Mouse (Mus musculus): Measurements from ENCODE around the gene Rapgef4. TPM values are rescaled to one million over a fixed set of nuclear protein-coding genes. Genes with fewer than 3 reads are reported as not detected.

Gene Rapgef4
- polyA plus RNA-seq, 1 experiment: 1.5 TPM

- H3K27ac ChIP-seq (replicated peaks; ENCODE audit: low read depth, low read length): peak overlapping the region; percentile 38
- peaks cover 12% of the 10 kb centered on the region for H3K4me1 ChIP-seq (ENCODE audit: control insufficient read depth, insufficient read depth, insufficient read length, low read length)
- no peak overlapping the region for H3K4me3 ChIP-seq (ENCODE audit: insufficient read depth, low read depth, low read length)
These were observed 113.4 kb downstream of the Rapgef4 start for GRCm38 (mm10) chr2:72094446-72094845.

- peak overlapping the region; percentile 17; the same call in 1 of the 2 replicates for H3K27ac ChIP-seq (replicated peaks; ENCODE audit: low read depth, low read length)
- no peak overlapping the region for H3K4me3 ChIP-seq (ENCODE audit: insufficient read depth, low read depth, low read length)
- H3K4me1 ChIP-seq (ENCODE audit: control insufficient read depth, insufficient read depth, insufficient read length, low read length): peaks cover 12% of the 10 kb centered on the region
These were observed 114.0 kb downstream of the Rapgef4 start for GRCm38 (mm10) chr2:72095002-72095401.

GRCm38 (mm10) chr2:72096345-72096744 lies 115.3 kb downstream of the Rapgef4 start:
- Histone ChIP-seq H3K4me1 (ENCODE audit: control insufficient read depth, insufficient read depth, insufficient read length, low read length) (peaks cover 12% of the 10 kb centered on the region), H3K27ac (replicated peaks; ENCODE audit: low read depth, low read length) (no peak overlapping the region), H3K4me3 (ENCODE audit: insufficient read depth, low read depth, low read length) (no peak overlapping the region)

- Histone ChIP-seq H3K4me3 (ENCODE audit: insufficient read depth, low read depth, low read length) (no peak overlapping the region), H3K27ac (replicated peaks; ENCODE audit: low read depth, low read length) (no peak overlapping the region), H3K4me1 (ENCODE audit: control insufficient read depth, insufficient read depth, insufficient read length, low read length) (peaks cover 14% of the 10 kb centered on the region)
These were observed 117.3 kb downstream of the Rapgef4 start for GRCm38 (mm10) chr2:72098366-72098765.

GRCm38 (mm10) chr2:72104604-72105003 lies 123.6 kb downstream of the Rapgef4 start:
- Histone ChIP-seq H3K4me1 (ENCODE audit: control insufficient read depth, insufficient read depth, insufficient read length, low read length) (peaks cover 5% of the 10 kb centered on the region; the same call in 1 of the 2 replicates), H3K27ac (replicated peaks; ENCODE audit: low read depth, low read length) (no peak overlapping the region)

GRCm38 (mm10) chr2:72107525-72108180 lies 126.6 kb downstream of the Rapgef4 start:
- Histone ChIP-seq H3K4me1 (ENCODE audit: control insufficient read depth, insufficient read depth, insufficient read length, low read length) (peaks cover 9% of the 10 kb centered on the region; the same call in 1 of the 2 replicates), H3K27ac (replicated peaks; ENCODE audit: low read depth, low read length) (no peak overlapping the region), H3K4me3 (ENCODE audit: insufficient read depth, low read depth, low read length) (no peak overlapping the region)

More at GRCm38 (mm10) chr2:72104604-72105003, 123.6 kb downstream of the Rapgef4 start:
- H3K4me3 ChIP-seq (ENCODE audit: insufficient read depth, low read depth, low read length): no peak overlapping the region

- Histone ChIP-seq H3K4me1 (ENCODE audit: control insufficient read depth, insufficient read depth, insufficient read length, low read length) (peaks cover 13% of the 10 kb centered on the region; the same call in 1 of the 2 replicates), H3K4me3 (ENCODE audit: insufficient read depth, low read depth, low read length) (no peak overlapping the region)
These were observed 127.6 kb downstream of the Rapgef4 start for GRCm38 (mm10) chr2:72108448-72109312.

GRCm38 (mm10) chr2:72110404-72110803 lies 129.4 kb downstream of the Rapgef4 start:
- Histone ChIP-seq H3K4me3 (ENCODE audit: insufficient read depth, low read depth, low read length) (no peak overlapping the region), H3K27ac (replicated peaks; ENCODE audit: low read depth, low read length) (no peak overlapping the region), H3K4me1 (ENCODE audit: control insufficient read depth, insufficient read depth, insufficient read length, low read length) (peaks cover 18% of the 10 kb centered on the region)

More at GRCm38 (mm10) chr2:72108448-72109312, 127.6 kb downstream of the Rapgef4 start:
- H3K27ac ChIP-seq (replicated peaks; ENCODE audit: low read depth, low read length): no peak overlapping the region

GRCm38 (mm10) chr2:72113716-72114115 lies 132.7 kb downstream of the Rapgef4 start:
- H3K27ac ChIP-seq (replicated peaks; ENCODE audit: low read depth, low read length): peak overlapping the region; percentile 71
- no peak overlapping the region for H3K4me3 ChIP-seq (ENCODE audit: insufficient read depth, low read depth, low read length)
- H3K4me1 ChIP-seq (ENCODE audit: control insufficient read depth, insufficient read depth, insufficient read length, low read length): peaks cover 27% of the 10 kb centered on the region

- H3K27ac ChIP-seq (replicated peaks; ENCODE audit: low read depth, low read length): peak overlapping the region; percentile 71
- no peak overlapping the region for H3K4me3 ChIP-seq (ENCODE audit: insufficient read depth, low read depth, low read length)
- H3K4me1 ChIP-seq (ENCODE audit: control insufficient read depth, insufficient read depth, insufficient read length, low read length): peaks cover 27% of the 10 kb centered on the region
These were observed 133.1 kb downstream of the Rapgef4 start for GRCm38 (mm10) chr2:72114148-72114559.

- Histone ChIP-seq H3K4me3 (ENCODE audit: insufficient read depth, low read depth, low read length) (no peak overlapping the region), H3K4me1 (ENCODE audit: control insufficient read depth, insufficient read depth, insufficient read length, low read length) (peaks cover 24% of the 10 kb centered on the region), H3K27ac (replicated peaks; ENCODE audit: low read depth, low read length) (peak overlapping the region; percentile 69)
These were observed 135.1 kb downstream of the Rapgef4 start for GRCm38 (mm10) chr2:72116103-72116502.

GRCm38 (mm10) chr2:72116698-72117097 lies 135.7 kb downstream of the Rapgef4 start:
- Histone ChIP-seq H3K4me3 (ENCODE audit: insufficient read depth, low read depth, low read length) (no peak overlapping the region), H3K4me1 (ENCODE audit: control insufficient read depth, insufficient read depth, insufficient read length, low read length) (peaks cover 22% of the 10 kb centered on the region), H3K27ac (replicated peaks; ENCODE audit: low read depth, low read length) (peak overlapping the region; percentile 94)

GRCm38 (mm10) chr2:72117138-72118011 lies 136.3 kb downstream of the Rapgef4 start:
- peaks cover 21% of the 10 kb centered on the region for H3K4me1 ChIP-seq (ENCODE audit: control insufficient read depth, insufficient read depth, insufficient read length, low read length)
- peak overlapping the region; percentile 94 for H3K27ac ChIP-seq (replicated peaks; ENCODE audit: low read depth, low read length)
- H3K4me3 ChIP-seq (ENCODE audit: insufficient read depth, low read depth, low read length): no peak overlapping the region

- no peak overlapping the region for H3K4me3 ChIP-seq (ENCODE audit: insufficient read depth, low read depth, low read length)
- no peak overlapping the region for H3K27ac ChIP-seq (replicated peaks; ENCODE audit: low read depth, low read length)
- H3K4me1 ChIP-seq (ENCODE audit: control insufficient read depth, insufficient read depth, insufficient read length, low read length): peaks cover 11% of the 10 kb centered on the region
These were observed 139.2 kb downstream of the Rapgef4 start for GRCm38 (mm10) chr2:72120211-72120610.

Measured in brown adipose tissue, adult 24 weeks (tissue).